Mouse (Mus musculus): ENCODE results near the gene Odf3.

GRCm38 (mm10) chr7:140847755-140848580 lies at the start of gene Odf3:
- TF ChIP-seq CTCF (IDR thresholded peaks at IDR 0.05; ENCODE audit: borderline replicate concordance, control insufficient read depth, extremely low read depth, insufficient read depth, low read length, poor library complexity) (no peak), POLR2A (IDR thresholded peaks at IDR 0.05; ENCODE audit: control insufficient read depth, extremely low read depth, insufficient read depth, low read length, poor library complexity) (no peak)

All from thymus, adult 2 months (tissue).